Mouse (Mus musculus) heart, embryonic 16.5 days (tissue): ENCODE data around the gene Kif3c. TPM values are rescaled to one million over a fixed set of nuclear protein-coding genes. Genes with fewer than 3 reads are reported as not detected.

Experiments used
- ATAC-seq: fragments of 200-750 bp; cut with Nextera tagmentation; replicated peaks from 2 replicates; pipeline ENCODE4 v1.8.0; 2017; ENCODE audit warnings: moderate number of reproducible peaks; ENCODE audit not compliant: insufficient read depth, low FRiP score; ENCODE audit errors: extremely low read depth
- H3K27ac ChIP-seq: fragments of 300-500 bp; sonication (generic); 2 replicates; pipeline ENCODE4 v1.5.1; 2014; ENCODE audit warnings: mild to moderate bottlenecking, low read length, control low read depth, moderate library complexity
- H3K27me3 ChIP-seq: fragments of 300-500 bp; sonication (generic); 2 replicates; pipeline ENCODE4 v1.6.1; 2014; ENCODE audit warnings: low read length, mixed read lengths; ENCODE audit not compliant: control insufficient read depth, insufficient read depth
- H3K36me3 ChIP-seq: fragments of 300-500 bp; sonication (generic); 2 replicates; pipeline ENCODE4 v1.6.1; 2014; ENCODE audit not compliant: control insufficient read depth, insufficient read depth
- H3K4me1 ChIP-seq: fragments of 300-500 bp; sonication (generic); 2 replicates; pipeline ENCODE4 v1.6.1; 2014; ENCODE audit warnings: low read length, mixed read lengths; ENCODE audit not compliant: control insufficient read depth, insufficient read depth
- H3K4me2 ChIP-seq: fragments of 300-500 bp; sonication (generic); 2 replicates; pipeline ENCODE4 v1.6.1; 2014; ENCODE audit warnings: low read depth, mild to moderate bottlenecking, control low read depth, low read length
- H3K4me3 ChIP-seq: fragments of 300-500 bp; sonication (generic); 2 replicates; pipeline ENCODE4 v1.5.1; 2014; ENCODE audit warnings: mild to moderate bottlenecking, control low read depth, low read length
- H3K9ac ChIP-seq: fragments of 300-500 bp; sonication (generic); 2 replicates; pipeline ENCODE4 v1.6.1; 2014; ENCODE audit warnings: low read length, control low read depth
- H3K9me3 ChIP-seq: fragments of 300-500 bp; sonication (generic); replicated peaks from 2 replicates; pipeline ENCODE4 v1.6.1; 2016; ENCODE audit warnings: low read length; ENCODE audit not compliant: control insufficient read depth
- WGBS: fragments of 180-500 bp; shearing (Covaris S2); extraction: QIAGEN DNeasy Blood & Tissue Kit; methylation state at CpG from one replicate; pipeline ENCODE4 v1.1.7; 2014; 5-methylcytosine and 5-hydroxymethylcytosine counted together
- polyA plus RNA-seq: library from polyadenylated mRNA; unstranded; fragments of >200 nt; fragmentation: Nextera tagmentation; extraction: Ambion mirVana; gene quantifications from 2 replicates; pipeline ENCODE4 v1.2.1, GENCODE M21; 2015

Gene Kif3c
- polyA plus RNA-seq, 1 experiment from 2014 or later, result 5.2 TPM

- no peak overlapping the region for H3K27ac ChIP-seq
- no peak for ATAC-seq
- H3K9me3 ChIP-seq, result no peaks in the 10 kb centered on the region
- no peak overlapping the region for H3K4me2 ChIP-seq
- no peak overlapping the region for H3K9ac ChIP-seq
- H3K4me3 ChIP-seq, result no peak overlapping the region
- WGBS, result 35% methylated on average over 1 of the region's 1 CpGs
- no peaks in the 10 kb centered on the region for H3K27me3 ChIP-seq
- H3K4me1 ChIP-seq, result peaks cover 4% of the 10 kb centered on the region
- H3K36me3 ChIP-seq, result no peaks in the 10 kb centered on the region
Observed at GRCm38 (mm10) chr12:3433736-3434135, 68.8 kb downstream of the Kif3c start.

DNA sequence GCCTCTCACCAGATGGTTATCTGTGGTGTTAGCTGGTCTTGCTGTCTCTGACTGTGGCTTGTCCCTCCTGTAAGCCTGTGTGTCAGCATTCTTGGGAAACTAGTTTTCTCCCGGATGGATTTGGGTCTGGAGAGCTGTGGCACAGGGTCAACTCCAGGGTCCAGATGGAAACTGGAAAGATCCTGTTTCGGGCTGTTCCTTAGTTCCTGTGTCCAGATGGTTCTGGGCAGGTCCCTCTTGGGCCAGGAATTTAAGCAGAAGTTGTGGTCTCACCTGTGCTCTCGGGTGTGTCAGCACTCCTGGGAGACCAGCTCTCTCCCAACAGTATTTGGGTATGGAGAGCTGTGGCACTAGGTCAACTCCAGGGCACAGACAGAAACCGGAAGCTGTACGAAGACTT, 71.5 kb downstream of the Kif3c start:
- Histone ChIP-seq H3K9ac (no peak overlapping the region), H3K36me3 (no peaks in the 10 kb centered on the region), H3K27me3 (no peaks in the 10 kb centered on the region), H3K9me3 (no peaks in the 10 kb centered on the region), H3K4me1 (peaks cover 6% of the 10 kb centered on the region), H3K27ac (no peak overlapping the region), H3K4me3 (no peak overlapping the region), H3K4me2 (no peak overlapping the region)
- ATAC-seq, result no peak
- 83% methylated on average over 5 of the region's 5 CpGs for WGBS

GRCm38 (mm10) chr12:3437815-3438214, 72.9 kb downstream of the Kif3c start:
- 100% methylated on average over 1 of the region's 1 CpGs for WGBS
- H3K27ac ChIP-seq, result no peak overlapping the region
- H3K4me1 ChIP-seq, result peaks cover 7% of the 10 kb centered on the region
- no peaks in the 10 kb centered on the region for H3K27me3 ChIP-seq
- no peak overlapping the region for H3K4me2 ChIP-seq
- H3K9ac ChIP-seq, result no peak overlapping the region
- no peak for ATAC-seq
- H3K36me3 ChIP-seq, result no peaks in the 10 kb centered on the region
- no peak overlapping the region for H3K4me3 ChIP-seq
- H3K9me3 ChIP-seq, result no peaks in the 10 kb centered on the region

DNA sequence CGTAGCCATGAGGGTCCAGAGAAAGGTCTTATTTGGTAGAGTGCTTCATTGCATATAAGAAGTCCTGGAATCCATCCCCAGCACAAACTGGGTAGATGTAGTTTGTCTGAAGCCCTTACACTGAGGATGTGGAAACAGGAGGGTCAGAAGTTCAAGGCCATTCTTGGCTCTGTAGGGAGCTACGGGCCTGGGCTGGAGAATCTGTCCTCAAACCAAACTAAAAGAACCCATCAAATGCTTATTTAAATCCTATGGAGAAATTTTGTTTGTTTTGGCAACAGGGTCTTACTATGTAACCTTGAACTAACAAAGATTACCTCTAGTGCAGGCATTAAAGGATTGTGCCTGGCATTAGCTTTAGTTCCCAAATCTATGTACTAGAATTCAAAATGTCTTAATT, 76.0 kb downstream of the Kif3c start:
- Histone ChIP-seq H3K9me3 (no peaks in the 10 kb centered on the region), H3K36me3 (peaks cover 2% of the 10 kb centered on the region; the same call in 1 of the 2 replicates), H3K9ac (no peak overlapping the region), H3K4me3 (no peak overlapping the region), H3K27ac (no peak overlapping the region), H3K4me1 (peaks cover 7% of the 10 kb centered on the region), H3K4me2 (no peak overlapping the region), H3K27me3 (no peaks in the 10 kb centered on the region)
- 74% methylated on average over 2 of the region's 2 CpGs for WGBS
- ATAC-seq, result no peak

DNA sequence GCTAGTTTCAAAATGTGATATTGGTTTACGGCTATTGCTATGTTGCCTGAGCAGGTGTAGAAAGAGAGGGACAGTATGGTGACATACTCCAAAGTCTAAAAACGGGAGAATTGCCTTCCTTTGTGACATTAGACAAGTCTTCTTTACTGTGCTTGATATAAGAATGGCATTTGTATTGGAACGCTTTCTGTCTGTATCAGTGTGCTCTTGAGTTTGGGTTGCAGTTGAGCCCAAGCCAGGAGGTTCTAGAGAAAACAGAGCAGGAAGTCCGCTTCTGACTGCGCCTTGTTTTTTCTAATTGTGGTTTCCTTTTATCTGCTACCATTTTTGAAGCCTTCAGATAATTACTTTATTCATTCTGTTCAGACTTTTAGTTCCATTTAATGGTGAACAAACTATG, 76.4 kb downstream of the Kif3c start:
- H3K4me1 ChIP-seq, result peaks cover 7% of the 10 kb centered on the region
- no peak overlapping the region for H3K27ac ChIP-seq
- no peak overlapping the region for H3K4me2 ChIP-seq
- 66% methylated on average over 5 of the region's 5 CpGs for WGBS
- no peaks in the 10 kb centered on the region for H3K9me3 ChIP-seq
- H3K4me3 ChIP-seq, result no peak overlapping the region
- no peak overlapping the region for H3K9ac ChIP-seq
- ATAC-seq, result no peak
- H3K27me3 ChIP-seq, result no peaks in the 10 kb centered on the region
- peaks cover 2% of the 10 kb centered on the region; the same call in 1 of the 2 replicates for H3K36me3 ChIP-seq

DNA sequence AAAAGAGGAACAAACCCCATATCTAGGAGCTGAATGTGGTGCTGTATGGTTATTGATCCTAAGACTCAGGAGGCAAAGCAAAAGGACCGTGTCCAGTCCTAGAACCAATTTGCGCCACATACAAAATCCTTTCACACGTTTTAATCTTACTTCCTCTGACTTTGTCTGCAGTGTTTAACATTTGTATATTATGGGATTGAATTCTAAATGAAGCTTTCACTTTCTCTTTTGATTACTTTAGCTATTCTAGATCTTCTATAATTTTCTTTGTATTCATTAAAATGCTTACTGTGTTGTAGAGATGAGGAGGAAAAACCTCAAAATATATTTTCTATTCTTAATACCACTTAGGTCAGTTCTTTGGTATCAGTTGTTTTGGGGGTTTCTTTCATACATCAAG, 88.6 kb downstream of the Kif3c start:
- no peaks in the 10 kb centered on the region for H3K27me3 ChIP-seq
- no peak overlapping the region for H3K9ac ChIP-seq
- no peak for ATAC-seq
- H3K36me3 ChIP-seq, result peaks cover 28% of the 10 kb centered on the region
- no peaks in the 10 kb centered on the region for H3K4me1 ChIP-seq
- H3K27ac ChIP-seq, result no peak overlapping the region
- no peak overlapping the region for H3K4me3 ChIP-seq
- WGBS, result 90% methylated on average over 3 of the region's 3 CpGs
- no peak overlapping the region for H3K4me2 ChIP-seq
- no peaks in the 10 kb centered on the region for H3K9me3 ChIP-seq

Other genes with a start within 250 kb of the Kif3c start
- gene Rab10, start 55.2 kb upstream of the Kif3c start, polyA plus RNA-seq, result 63.1 and 69.6 TPM in 2 replicates
- gene Asxl2, start 61.7 kb downstream of the Kif3c start, polyA plus RNA-seq, result 15.6 and 16.3 TPM in 2 replicates
- gene Dtnb, start 207.2 kb downstream of the Kif3c start, polyA plus RNA-seq, result 14.2 and 14.3 TPM in 2 replicates